Mouse (Mus musculus) embryonic facial prominence, embryonic 12.5 days (tissue): Measurements from ENCODE around the gene Olfr1258. TPM values are rescaled to one million over a fixed set of nuclear protein-coding genes. Genes with fewer than 3 reads are reported as not detected.
"Not testable (repeated sequence)": the region's sequence is repeated elsewhere in the genome, so short reads cannot be mapped to it uniquely, and the experiment has no call there.

Source experiments
- ATAC-seq: fragments of 200-750 bp; cut with Nextera tagmentation; 2 replicates; pipeline ENCODE4 v1.8.0; 2017; ENCODE audit not compliant: insufficient number of reproducible peaks, insufficient read depth, low FRiP score, low TSS enrichment
- H3K27ac ChIP-seq: fragments of 300-500 bp; sonication (generic); 2 replicates; pipeline ENCODE4 v1.5.1; 2016; ENCODE audit warnings: mild to moderate bottlenecking
- H3K27me3 ChIP-seq: fragments of 300-500 bp; sonication (generic); 2 replicates; pipeline ENCODE4 v1.6.1; 2016; ENCODE audit warnings: mild to moderate bottlenecking, moderate library complexity
- H3K36me3 ChIP-seq: fragments of 300-500 bp; sonication (generic); 2 replicates; pipeline ENCODE4 v1.6.1; 2016; ENCODE audit warnings: mild to moderate bottlenecking
- H3K4me1 ChIP-seq: fragments of 300-500 bp; sonication (generic); 2 replicates; pipeline ENCODE4 v1.6.1; 2016
- H3K4me2 ChIP-seq: fragments of 300-500 bp; sonication (generic); replicated peaks from 2 replicates; pipeline ENCODE4 v1.6.1; 2016; ENCODE audit warnings: mild to moderate bottlenecking, moderate library complexity
- H3K4me3 ChIP-seq: fragments of 300-500 bp; sonication (generic); 2 replicates; pipeline ENCODE4 v1.5.1; 2016; ENCODE audit warnings: mild to moderate bottlenecking
- H3K9ac ChIP-seq: fragments of 300-500 bp; sonication (generic); 2 replicates; pipeline ENCODE4 v1.6.1; 2016; ENCODE audit warnings: mild to moderate bottlenecking, moderate library complexity
- H3K9me3 ChIP-seq: fragments of 300-500 bp; sonication (generic); 2 replicates; pipeline ENCODE4 v1.6.1; 2016; ENCODE audit warnings: mild to moderate bottlenecking, moderate library complexity
- WGBS: fragments of 180-500 bp; shearing (Covaris S2); methylation state at CpG from one replicate; pipeline ENCODE4 v1.1.7; 2016; 5-methylcytosine and 5-hydroxymethylcytosine counted together
- polyA plus RNA-seq: library from polyadenylated mRNA; unstranded; fragments of >200 nt; fragmentation: Nextera tagmentation; extraction: Ambion mirVana; gene quantifications from 2 replicates; pipeline ENCODE4 v1.2.1, GENCODE M21; 2016

Gene Olfr1258
- not detected in 2 replicates for polyA plus RNA-seq

- Histone ChIP-seq H3K4me1 (no peaks in the 10 kb centered on the region), H3K4me2 (no peak within 1 kb of the TSS), H3K9ac (no peak within 1 kb of the TSS), H3K27ac (no peak within 1 kb of the TSS), H3K9me3 (no peaks in the 10 kb centered on the region), H3K4me3 (no peak within 1 kb of the TSS), H3K36me3 (no peaks in the 10 kb centered on the region), H3K27me3 (no peaks in the 10 kb centered on the region)
- ATAC-seq, result no peak
Observed at GRCm38 (mm10) chr2:89927009-89927408, at the start of gene Olfr1258. Gene Olfr1258 (plus strand): TSS chr2:89927309.

DNA sequence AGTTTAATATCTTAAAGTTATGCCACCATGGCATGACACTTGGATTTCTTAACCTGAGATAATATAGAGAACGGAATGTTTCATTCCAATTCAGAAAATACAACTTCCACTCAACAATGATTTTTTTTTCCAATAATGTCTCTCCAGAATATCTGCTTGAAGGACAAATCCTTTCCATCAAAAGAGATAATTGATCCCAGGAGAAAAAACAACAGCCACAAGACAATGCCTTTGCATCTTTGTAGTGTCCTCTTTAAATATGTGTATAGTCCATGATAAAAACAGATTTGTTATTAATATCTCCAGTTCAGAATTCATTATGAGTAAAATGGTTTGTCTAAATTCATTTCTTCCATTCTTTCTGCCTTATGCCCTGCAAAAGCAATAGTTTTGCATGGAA, 49.0 kb upstream of the Olfr1258 start, which contains the start of gene Olfr1257:
TSS of gene Olfr1257 (plus strand) at position 301 of the 400 bp plus-strand sequence.
- 91% methylated on average over 1 of the region's 1 CpGs for WGBS
- H3K9me3 ChIP-seq, result no peaks in the 10 kb centered on the region
- ATAC-seq, result no peak
- no peak within 1 kb of the TSS for H3K4me3 ChIP-seq
- no peak within 1 kb of the TSS for H3K9ac ChIP-seq
- no peak within 1 kb of the TSS for H3K27ac ChIP-seq
- no peaks in the 10 kb centered on the region for H3K4me1 ChIP-seq
- H3K36me3 ChIP-seq, result no peaks in the 10 kb centered on the region
- no peaks in the 10 kb centered on the region for H3K27me3 ChIP-seq
- H3K4me2 ChIP-seq, result no peak within 1 kb of the TSS

GRCm38 (mm10) chr2:89912616-89913015, 14.5 kb upstream of the Olfr1258 start:
- H3K27ac ChIP-seq, H3K4me1 ChIP-seq, H3K4me2 ChIP-seq, H3K4me3 ChIP-seq, H3K9ac ChIP-seq, ATAC-seq, H3K9me3 ChIP-seq, H3K27me3 ChIP-seq, H3K36me3 ChIP-seq: not testable (repeated sequence)
- WGBS, result 94% methylated on average over 9 of the region's 9 CpGs

DNA sequence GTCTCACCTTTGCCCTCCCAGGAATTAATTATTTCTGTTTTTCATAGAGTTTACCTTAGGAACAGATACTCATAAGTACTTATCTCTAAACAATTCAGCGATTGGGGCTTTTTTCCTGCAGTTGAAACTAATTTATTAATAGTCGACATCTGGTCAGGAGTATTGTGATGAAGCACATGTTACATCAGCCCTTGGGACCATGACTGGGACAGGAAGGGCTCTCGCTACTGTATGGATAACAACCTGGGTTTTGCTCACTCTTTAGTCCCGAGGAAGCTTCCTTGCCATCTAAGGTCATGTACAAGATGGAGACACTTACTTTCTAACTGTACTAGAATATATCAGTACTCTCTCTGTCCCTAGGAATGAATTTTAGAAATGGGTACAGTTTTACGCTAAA, 21.5 kb downstream of the Olfr1258 start, which contains the start of gene Olfr1259:
TSS of gene Olfr1259 (minus strand) at position 101 of the 400 bp plus-strand sequence.
- no peak for ATAC-seq
- no peaks in the 10 kb centered on the region for H3K9me3 ChIP-seq
- 80% methylated on average over 5 of the region's 5 CpGs for WGBS

GRCm38 (mm10) chr2:89974184-89974583, 47.1 kb downstream of the Olfr1258 start, which contains the start of gene Olfr1260:
Gene Olfr1260 (plus strand): TSS chr2:89974340.
- no peak within 1 kb of the TSS for H3K27ac ChIP-seq
- WGBS, result 64% methylated on average over 2 of the region's 2 CpGs
- no peak within 1 kb of the TSS for H3K4me3 ChIP-seq
- H3K4me2 ChIP-seq, result no peak within 1 kb of the TSS
- no peak within 1 kb of the TSS for H3K9ac ChIP-seq
- H3K27me3 ChIP-seq, result no peaks in the 10 kb centered on the region
- H3K4me1 ChIP-seq, result no peaks in the 10 kb centered on the region
- H3K36me3 ChIP-seq, result no peaks in the 10 kb centered on the region
- no peaks in the 10 kb centered on the region for H3K9me3 ChIP-seq
- ATAC-seq, result no peak

More for the DNA sequence above, 21.5 kb downstream of the Olfr1258 start, which contains the start of gene Olfr1259:
- no peak within 1 kb of the TSS for H3K4me3 ChIP-seq
- H3K9ac ChIP-seq, result no peak within 1 kb of the TSS
- no peak within 1 kb of the TSS for H3K4me2 ChIP-seq
- H3K27me3 ChIP-seq, result no peaks in the 10 kb centered on the region
- H3K27ac ChIP-seq, result no peak within 1 kb of the TSS
- no peaks in the 10 kb centered on the region for H3K36me3 ChIP-seq
- no peaks in the 10 kb centered on the region for H3K4me1 ChIP-seq

- no peaks in the 10 kb centered on the region for H3K4me1 ChIP-seq
- H3K27ac ChIP-seq, result no peak overlapping the region
- H3K4me2 ChIP-seq, result no peak overlapping the region
- H3K27me3 ChIP-seq, result no peaks in the 10 kb centered on the region
- H3K36me3 ChIP-seq, result no peaks in the 10 kb centered on the region
- ATAC-seq, result no peak
- no peak overlapping the region for H3K9ac ChIP-seq
- no peak overlapping the region for H3K4me3 ChIP-seq
- H3K9me3 ChIP-seq, result no peaks in the 10 kb centered on the region
- WGBS, result 84% methylated on average over 2 of the region's 2 CpGs
Observed at GRCm38 (mm10) chr2:89977709-89978108, 50.6 kb downstream of the Olfr1258 start.

Other genes with a start within 250 kb of the Olfr1258 start
- gene Olfr1252, start 202.3 kb upstream of the Olfr1258 start, polyA plus RNA-seq, result not detected in 2 replicates
- not detected in 2 replicates for gene Olfr1253, start 170.2 kb upstream of the Olfr1258 start, polyA plus RNA-seq
- not detected in 2 replicates for gene Olfr1254, start 133.7 kb upstream of the Olfr1258 start, polyA plus RNA-seq
- not detected in 2 replicates for gene Olfr1255, start 115.3 kb upstream of the Olfr1258 start, polyA plus RNA-seq
- gene Olfr1256, start 85.8 kb upstream of the Olfr1258 start, polyA plus RNA-seq, result not detected in 2 replicates
- gene Olfr48, start 79.1 kb upstream of the Olfr1258 start, polyA plus RNA-seq, result not detected in 2 replicates
- not detected in 2 replicates for gene Olfr1257, start 48.9 kb upstream of the Olfr1258 start, polyA plus RNA-seq
- gene Olfr1259, start 21.4 kb downstream of the Olfr1258 start, polyA plus RNA-seq, result 0.04 TPM in 1 of 2 replicates, not detected in the other
- not detected in 2 replicates for gene Olfr1260, start 47.0 kb downstream of the Olfr1258 start, polyA plus RNA-seq
- gene Olfr1261, start 63.9 kb downstream of the Olfr1258 start, polyA plus RNA-seq, result not detected in 2 replicates
- gene Olfr1262, start 72.8 kb downstream of the Olfr1258 start, polyA plus RNA-seq, result not detected in 2 replicates
- not detected in 2 replicates for gene Olfr1263, start 84.8 kb downstream of the Olfr1258 start, polyA plus RNA-seq
- gene Olfr1264, start 98.3 kb downstream of the Olfr1258 start, polyA plus RNA-seq, result not detected in 2 replicates
- gene Olfr1265, start 108.0 kb downstream of the Olfr1258 start, polyA plus RNA-seq, result not detected in 2 replicates
- not detected in 2 replicates for gene Olfr140, start 136.3 kb downstream of the Olfr1258 start, polyA plus RNA-seq
- not detected in 2 replicates for gene Olfr1269, start 194.1 kb downstream of the Olfr1258 start, polyA plus RNA-seq
- gene Olfr32, start 215.0 kb downstream of the Olfr1258 start, polyA plus RNA-seq, result not detected in 2 replicates
- gene Olfr1270, start 225.8 kb downstream of the Olfr1258 start, polyA plus RNA-seq, result not detected in 2 replicates